Mouse (Mus musculus): ENCODE data around the gene March11. TPM values are rescaled to one million over a fixed set of nuclear protein-coding genes. Genes with fewer than 3 reads are reported as not detected.

The March11 gene
- 10 to 100 TPM in 1 of 2 experiments, 1 to 10 TPM in 1; 9.4 to 11.9 TPM for total RNA-seq (2021)
- long read RNA-seq, partial matches to known transcripts: 1 of 9 reads
- long read RNA-seq, other reads (novel, unspliced or antisense): 1 of 9 reads

DNA sequence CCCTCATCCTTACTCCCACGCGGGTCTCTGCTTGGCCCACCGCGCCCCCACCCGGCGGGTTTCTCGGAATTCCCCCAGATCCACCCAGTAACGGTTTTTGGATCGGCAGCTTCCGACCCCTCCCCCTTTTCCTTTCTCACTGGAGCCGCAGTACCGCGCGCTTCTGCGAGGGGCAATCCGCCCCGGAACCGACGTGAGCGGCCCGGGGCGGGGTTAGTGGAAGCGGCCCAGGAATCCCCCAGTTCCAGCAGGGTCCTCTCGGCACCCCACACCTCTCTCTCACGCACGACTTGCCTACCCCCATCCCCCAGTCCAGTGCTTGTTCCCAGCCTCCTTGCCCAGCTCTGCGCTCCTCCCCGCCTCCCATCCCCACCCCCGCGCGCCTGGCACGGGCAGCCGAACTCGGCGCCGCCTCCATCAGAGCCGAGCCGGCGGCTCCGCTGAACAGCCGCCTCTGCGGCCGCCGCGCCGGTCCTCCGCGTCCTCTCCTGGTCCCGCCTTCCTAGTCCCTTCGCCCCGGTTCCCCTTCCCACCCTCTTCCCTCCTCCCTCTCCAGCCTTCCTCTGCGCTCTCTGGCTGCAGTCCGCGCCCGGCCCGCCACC lies at the start of gene March11:
TSS of gene March11 (plus strand) at position 420 of the 602 bp plus-strand sequence.
- DNase-seq (ENCODE audit: low spot score in 2 of 2): peak; percentile 74 to 83

DNA sequence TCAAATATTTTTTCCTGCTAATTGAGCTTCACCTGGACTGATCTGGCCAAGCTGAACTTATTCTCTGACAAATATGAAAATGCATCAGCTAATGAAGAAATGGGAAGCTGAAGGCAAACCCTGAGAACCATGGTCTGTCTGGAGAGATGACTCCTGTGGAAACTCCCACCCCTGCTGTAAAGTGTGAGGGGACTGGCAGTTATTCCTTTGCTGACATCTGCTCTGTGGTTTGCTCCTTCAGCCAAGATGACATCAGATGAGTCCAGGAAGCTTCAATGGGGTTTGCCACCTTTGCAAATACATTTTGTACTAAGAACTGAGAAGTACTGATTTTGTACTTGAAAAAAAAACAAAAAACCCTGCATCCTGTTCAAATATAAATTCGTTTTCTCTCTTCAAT lies 46.5 kb upstream of the March11 start:
- DNase-seq (ENCODE audit: low spot score in 2 of 2): no peak

GRCm38 (mm10) chr15:26269596-26269995 lies 39.3 kb upstream of the March11 start:
- DNase-seq (ENCODE audit: low spot score in 2 of 2): no peak

DNA sequence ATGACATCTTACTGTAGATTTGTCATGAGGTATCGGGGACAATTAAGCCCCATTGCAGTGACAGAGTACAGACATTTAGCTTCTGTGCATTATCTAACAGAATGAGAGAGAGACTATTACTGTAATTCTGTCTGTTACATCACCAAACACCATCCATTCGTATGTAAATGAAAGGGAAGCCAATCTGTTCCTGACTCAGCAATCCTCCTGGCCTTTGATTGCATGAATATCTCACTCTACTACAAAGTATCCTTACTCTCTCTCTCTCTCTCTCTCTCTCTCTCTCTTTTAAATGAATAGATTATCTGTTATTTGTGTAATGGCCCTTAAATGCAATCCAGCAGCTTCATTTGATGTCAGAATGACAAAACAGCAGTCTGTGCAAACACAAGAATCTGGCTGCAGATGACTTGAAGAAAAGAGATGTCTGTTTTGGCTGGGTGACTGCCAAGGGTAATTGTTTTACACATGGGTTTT lies 32.8 kb upstream of the March11 start:
- no peak for DNase-seq (ENCODE audit: low spot score in 2 of 2)

- no peak for DNase-seq (ENCODE audit: low spot score in 2 of 2)
Observed at GRCm38 (mm10) chr15:26276608-26277007, 32.2 kb upstream of the March11 start.

DNA sequence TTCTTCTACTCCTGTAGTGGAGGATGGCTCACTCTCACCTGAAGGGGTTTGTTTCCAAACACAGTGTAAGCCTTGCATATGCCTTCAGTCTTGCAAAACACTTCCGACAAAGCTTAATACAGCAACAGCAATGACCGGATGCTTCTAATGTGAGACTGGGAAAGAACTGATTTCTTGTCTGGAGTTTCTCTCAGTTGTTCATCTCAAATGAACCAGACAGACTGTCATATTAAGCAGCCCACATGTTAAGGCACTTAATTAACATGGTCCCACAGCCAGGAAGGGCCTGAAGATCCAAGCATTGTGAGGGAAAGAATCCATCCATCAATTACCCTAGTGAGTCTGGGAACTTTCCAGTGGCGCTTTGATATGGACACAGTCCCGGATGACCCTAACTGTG lies 17.0 kb upstream of the March11 start:
- no peak for DNase-seq (ENCODE audit: low spot score in 2 of 2)

GRCm38 (mm10) chr15:26292811-26293210 lies 16.0 kb upstream of the March11 start:
- no peak for DNase-seq (ENCODE audit: low spot score in 2 of 2)

DNA sequence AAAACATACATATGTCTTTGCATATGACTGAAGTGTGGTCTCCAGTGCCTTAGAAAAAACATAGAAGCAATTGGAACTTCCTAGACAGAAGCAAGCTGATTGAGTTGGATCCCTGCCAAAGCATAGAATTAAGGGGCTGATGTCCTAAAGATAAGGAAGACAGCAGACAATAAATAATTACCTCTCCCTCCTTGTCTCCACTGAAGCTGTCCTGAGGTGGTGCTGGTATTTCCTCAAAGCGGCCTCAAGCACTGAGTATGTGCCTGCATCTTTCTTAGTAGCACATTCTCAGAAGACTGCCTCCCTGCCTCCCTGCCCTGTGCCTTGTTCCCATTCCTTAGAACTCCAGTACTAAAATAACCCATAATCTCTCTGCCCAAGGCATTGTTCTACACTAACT lies 15.6 kb upstream of the March11 start:
- DNase-seq (ENCODE audit: low spot score in 2 of 2): no peak

GRCm38 (mm10) chr15:26298668-26299067 lies 10.2 kb upstream of the March11 start:
- no peak for DNase-seq (ENCODE audit: low spot score in 2 of 2)

- DNase-seq (ENCODE audit: low spot score in 2 of 2): peak; percentile 52 to 64
Observed at GRCm38 (mm10) chr15:26309291-26309931, 563 bp downstream of the March11 start.

DNA sequence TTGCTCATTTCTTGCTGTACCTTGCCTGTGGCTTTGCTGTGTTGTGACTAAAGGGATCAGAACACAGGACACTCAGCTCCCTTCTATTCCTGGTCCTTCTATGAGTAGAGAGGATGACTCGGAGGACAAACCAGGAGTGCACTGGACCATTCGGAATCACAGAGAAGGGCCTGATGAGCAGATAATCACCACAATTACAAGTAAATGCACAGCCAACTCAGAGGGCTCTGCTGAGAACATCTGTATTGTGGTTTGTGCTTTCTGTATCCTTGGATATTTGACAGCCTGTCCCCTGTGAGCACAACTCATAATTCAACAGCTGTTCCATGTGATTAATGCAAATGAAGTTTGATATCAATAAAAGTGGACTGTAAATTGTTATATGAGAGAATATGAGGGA lies 11.0 kb downstream of the March11 start:
- no peak for DNase-seq (ENCODE audit: low spot score in 2 of 2)

GRCm38 (mm10) chr15:26320402-26320801 lies 11.6 kb downstream of the March11 start:
- no peak for DNase-seq (ENCODE audit: low spot score in 2 of 2)

DNA sequence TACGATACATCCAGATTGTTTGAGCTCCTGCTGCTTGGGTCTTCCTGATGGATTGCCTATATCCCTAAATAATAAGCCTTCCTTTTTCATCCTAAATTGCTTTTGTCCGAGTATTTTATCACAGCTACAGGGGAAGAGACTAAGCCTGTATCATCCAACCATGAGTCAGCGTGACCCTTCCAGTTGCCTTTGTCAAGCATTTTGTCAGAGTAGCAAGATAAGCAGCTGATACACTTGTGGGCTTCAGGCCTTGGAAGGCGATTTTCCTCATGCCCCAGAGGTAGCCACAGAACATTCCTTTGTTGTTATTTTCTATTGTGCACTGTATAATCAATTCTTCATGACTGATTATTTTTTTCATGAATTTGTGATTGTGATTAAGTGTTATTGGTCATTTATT lies 14.0 kb downstream of the March11 start:
- no peak for DNase-seq (ENCODE audit: low spot score in 2 of 2)

DNA sequence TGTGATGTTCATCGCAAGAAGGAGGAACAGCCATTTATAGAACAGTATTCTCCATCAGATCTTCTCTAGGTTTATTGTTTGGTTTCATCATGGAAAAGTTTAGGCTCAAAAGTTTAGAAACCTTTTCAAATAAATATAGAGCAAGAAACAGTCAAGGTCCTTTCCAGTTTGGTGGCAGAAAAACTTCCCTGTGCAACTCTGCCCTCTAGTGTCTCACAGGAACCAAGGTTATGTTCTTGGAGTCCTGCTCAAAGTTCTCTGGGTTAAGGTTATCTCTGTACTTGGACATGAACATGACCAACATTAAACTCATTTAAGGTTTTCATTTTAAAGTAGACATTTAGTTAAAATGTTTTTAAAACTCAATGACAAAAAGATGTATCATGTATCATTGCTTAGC lies 18.3 kb downstream of the March11 start:
- DNase-seq (ENCODE audit: low spot score in 2 of 2): no peak

- DNase-seq (ENCODE audit: low spot score in 2 of 2): no peak
Observed at GRCm38 (mm10) chr15:26335791-26336190, 26.9 kb downstream of the March11 start.

DNA sequence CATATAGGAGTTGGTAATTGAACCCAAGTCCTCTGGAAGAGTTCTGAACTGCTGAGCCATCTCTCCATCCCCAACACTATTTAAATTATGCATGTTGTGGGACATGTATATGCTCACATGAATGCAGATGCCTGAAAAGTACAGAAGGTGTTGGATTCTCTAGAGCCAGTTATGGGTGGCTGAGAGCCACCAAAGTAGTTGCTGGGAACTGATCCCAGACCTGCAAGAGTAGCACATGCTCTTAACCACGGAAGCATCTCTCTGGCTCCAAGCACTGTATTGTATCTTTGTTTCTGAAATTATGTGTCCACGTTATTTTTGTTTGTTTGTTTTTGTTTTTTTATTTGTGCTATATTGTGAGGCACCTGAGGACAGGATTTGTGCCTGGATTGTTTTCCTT lies 28.9 kb downstream of the March11 start:
- DNase-seq (ENCODE audit: low spot score in 2 of 2): no peak

DNA sequence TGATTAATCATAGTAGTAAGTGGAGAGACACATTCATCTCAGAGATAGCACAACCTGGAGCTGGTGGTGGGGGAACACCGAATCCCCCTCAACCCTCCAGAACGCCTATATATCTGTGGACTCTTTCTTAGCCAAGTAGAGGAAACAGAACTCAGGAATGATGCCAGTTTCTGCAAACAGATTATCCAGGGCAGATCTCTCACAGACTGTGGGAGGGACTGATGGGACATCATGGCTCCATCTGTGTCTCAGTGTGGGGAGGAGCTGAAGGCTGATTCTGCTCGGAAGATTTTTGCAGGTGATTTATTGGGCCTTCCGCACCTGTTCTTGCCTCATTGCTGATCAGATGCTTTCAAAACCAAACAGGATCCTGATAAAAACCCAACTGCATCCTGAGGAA lies 29.5 kb downstream of the March11 start:
- no peak for DNase-seq (ENCODE audit: low spot score in 2 of 2)

DNA sequence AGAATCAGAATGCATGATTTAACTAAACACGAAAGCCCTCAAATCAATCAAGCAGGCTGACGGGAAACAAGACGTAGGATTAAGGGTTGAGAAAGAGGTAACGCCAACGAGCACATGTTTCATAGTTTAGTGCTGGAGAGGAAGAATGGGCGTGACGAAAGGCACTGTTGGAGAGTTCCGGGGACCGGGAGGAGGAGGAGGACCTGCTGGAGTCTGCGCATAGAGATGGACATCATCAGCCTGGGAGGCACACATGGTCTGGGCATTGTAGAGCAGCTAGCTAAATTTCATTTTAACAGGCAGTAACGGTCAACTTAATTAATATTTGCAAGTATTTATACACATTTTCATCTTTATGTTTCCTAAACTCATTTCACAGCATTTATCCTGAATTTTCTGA lies 31.6 kb downstream of the March11 start:
- DNase-seq (ENCODE audit: low spot score in 2 of 2): no peak

GRCm38 (mm10) chr15:26340966-26341365 lies 32.1 kb downstream of the March11 start:
- no peak for DNase-seq (ENCODE audit: low spot score in 2 of 2)

GRCm38 (mm10) chr15:26344329-26344728 lies 35.5 kb downstream of the March11 start:
- no peak for DNase-seq (ENCODE audit: low spot score in 2 of 2)

GRCm38 (mm10) chr15:26353656-26354055 lies 44.8 kb downstream of the March11 start:
- no peak for DNase-seq (ENCODE audit: low spot score in 2 of 2)

GRCm38 (mm10) chr15:26365344-26365743 lies 56.5 kb downstream of the March11 start:
- DNase-seq (ENCODE audit: low spot score in 2 of 2): peak; percentile 10 to 34

- no peak for DNase-seq (ENCODE audit: low spot score in 2 of 2)
Observed at GRCm38 (mm10) chr15:26366511-26366910, 57.7 kb downstream of the March11 start.

Data from layer of hippocampus, postnatal 10 days (tissue).